ENCODE assay signal across 10 mouse cellular contexts in genomic region chr11:102998577-102999316, GRCm38 (mm10). TPM values are rescaled to one million over a fixed set of nuclear protein-coding genes. Genes with fewer than 3 reads are reported as not detected.
DNase-seq lines count a peak whose midpoint lies in the region; TF ChIP-seq lines count a peak whose summit lies in the region.
"Had no signal": no experiment of that assay in that cellular context is flagged by ENCODE, and none has a peak within 500 bp of the region (broad histone marks: within the 10 kb centered on the region; RNA-seq: fewer than 3 reads in every experiment).

No protein-coding gene starts in this region.

- peaks cover 5 to 23% of the 10 kb centered on the region in 2 experiments; a peak in 3 of 4 replicates for H3K36me3 ChIP-seq in MEL (ENCODE audit: control insufficient read depth in 1 of 2, insufficient read depth in 2 of 2, low read length in 2 of 2)
- peaks cover 63% of the 10 kb centered on the region for H3K36me3 ChIP-seq in megakaryocyte, embryonic 14.5 days (replicated peaks; ENCODE audit: low read length)

- H3K4me3 ChIP-seq in MEL (ENCODE audit: control insufficient read depth in 1 of 2, insufficient read depth in 1 of 2, low read depth in 2 of 2, low read length in 2 of 2): peak overlapping the region; percentile 20 to 41
- peak overlapping the region; percentile 85 for H3K4me3 ChIP-seq in megakaryocyte, embryonic 14.5 days (replicated peaks)

- TF ChIP-seq EP300 in MEL (IDR thresholded peaks at IDR 0.05; ENCODE audit: low read depth in 1 of 2, low read length in 2 of 2): peak; percentile 71 to 92

- peak; percentile 28 for DNase-seq in cerebellum, adult 9-11 months
- DNase-seq in cerebellum, adult 18-20 months: no peak
- DNase-seq in MEL (ENCODE audit: low read depth, low spot score): peak; percentile 95
- peak; percentile 39 for DNase-seq in heart, postnatal 4 days
- no peak for DNase-seq in kidney, postnatal 25 days
- no peak for DNase-seq in urinary bladder, postnatal 25 days (ENCODE audit: low spot score)
- DNase-seq in gastrocnemius, postnatal 4 days (ENCODE audit: low spot score in 2 of 2): no peak
- DNase-seq: kidney, postnatal 4 days had no signal

- TF ChIP-seq POLR2A in MEL (IDR thresholded peaks at IDR 0.05; ENCODE audit: control insufficient read depth in 1 of 2, insufficient read depth in 1 of 2, low read depth in 1 of 2, low read length in 2 of 2, poor library complexity in 1 of 2): peak; percentile 12 to 69; a peak in 2 of 4 replicates

- H3K27ac ChIP-seq in MEL (ENCODE audit: control insufficient read depth, low read depth, low read length): peak overlapping the region; percentile 99

- no peaks in the 10 kb centered on the region for H3K27me3 ChIP-seq in MEL (ENCODE audit: control insufficient read depth in 1 of 2, insufficient read depth in 2 of 2, low read length in 2 of 2)
- no peaks in the 10 kb centered on the region for H3K27me3 ChIP-seq in megakaryocyte, embryonic 14.5 days (replicated peaks)

- H3K79me2 ChIP-seq in MEL (ENCODE audit: control insufficient read depth, insufficient read depth, low read length, poor library complexity): peaks cover 2% of the 10 kb centered on the region

- TF ChIP-seq RAD21 in MEL (IDR thresholded peaks at IDR 0.05; ENCODE audit: low read depth, low read length): no peak

- H3K9ac ChIP-seq in MEL (ENCODE audit: control insufficient read depth, low read depth, low read length, poor library complexity, severe bottlenecking): peak overlapping the region; percentile 70

- no peaks in the 10 kb centered on the region for H3K9me3 ChIP-seq in MEL (replicated peaks; ENCODE audit: insufficient read depth, low read length)
- H3K9me3 ChIP-seq in megakaryocyte, embryonic 14.5 days: no peaks in the 10 kb centered on the region

- TF ChIP-seq CTCF in MEL (IDR thresholded peaks at IDR 0.05 in 2 of 3, conservative IDR thresholded peaks at IDR 0.05 in 1 of 3; ENCODE audit: control insufficient read depth in 1 of 3, insufficient read depth in 1 of 3, low read depth in 2 of 3, low read length in 3 of 3, poor library complexity in 1 of 3, severe bottlenecking in 1 of 3): no peak

- H3K4me1 ChIP-seq in MEL (ENCODE audit: control insufficient read depth in 1 of 2, insufficient read depth in 2 of 2, low read length in 2 of 2): peaks cover 17 to 26% of the 10 kb centered on the region in 2 experiments
- peaks cover 44% of the 10 kb centered on the region for H3K4me1 ChIP-seq in megakaryocyte, embryonic 14.5 days

TF ChIP-seq in MEL, 35 proteins besides CTCF, POLR2A, EP300 and RAD21:
- peak; percentile 47; the same call in 1 of the 2 replicates for TF ChIP-seq HCFC1 (IDR thresholded peaks at IDR 0.05; ENCODE audit: low read depth, low read length)
- TF ChIP-seq GATA1 (IDR thresholded peaks at IDR 0.05; ENCODE audit: low read depth, low read length): peak; percentile 93
- peak; percentile 92 for TF ChIP-seq MYC (IDR thresholded peaks at IDR 0.05; ENCODE audit: low read depth, low read length)
- TF ChIP-seq BHLHE40 (IDR thresholded peaks at IDR 0.05; ENCODE audit: borderline replicate concordance, low read depth, low read length): peak; percentile 92
- peak; percentile 91 for TF ChIP-seq MAX (IDR thresholded peaks at IDR 0.05; ENCODE audit: low read length)
- no peak for TF ChIP-seq ZC3H11A (IDR thresholded peaks at IDR 0.05; ENCODE audit: low read depth, low read length)
- TF ChIP-seq MAZ (IDR thresholded peaks at IDR 0.05; ENCODE audit: low read depth, low read length): peak; percentile 95
- peak; percentile 50 for TF ChIP-seq NELFE (IDR thresholded peaks at IDR 0.05; ENCODE audit: low read depth, low read length)
- TF ChIP-seq TCF12 (IDR thresholded peaks at IDR 0.05; ENCODE audit: low read depth, low read length): peak; percentile 87
- peak; percentile 36; the same call in 1 of the 2 replicates for TF ChIP-seq ZMIZ1 (IDR thresholded peaks at IDR 0.05; ENCODE audit: low read depth, low read length)
- TF ChIP-seq NRF1 (IDR thresholded peaks at IDR 0.05; ENCODE audit: insufficient read depth, low read depth, low read length, poor library complexity, severe bottlenecking): peak; percentile 4; the same call in 1 of the 2 replicates
- TF ChIP-seq CHD1 (IDR thresholded peaks at IDR 0.05; ENCODE audit: low read depth, low read length): 0 out of 2 replicates have a peak, but pooled peaks have one; percentile 65
- TF ChIP-seq ETS1 (IDR thresholded peaks at IDR 0.05; ENCODE audit: low read depth, low read length): peak; percentile 100
- TF ChIP-seq TAL1 (IDR thresholded peaks at IDR 0.05; ENCODE audit: low read length): peak; percentile 50
- TF ChIP-seq E2F4 (IDR thresholded peaks at IDR 0.05; ENCODE audit: borderline replicate concordance, low read depth, low read length): no peak
- peak; percentile 53 for TF ChIP-seq RCOR1 (IDR thresholded peaks at IDR 0.05; ENCODE audit: low read depth, low read length)
- no peak; the same call in 1 of the 2 replicates for TF ChIP-seq ZKSCAN1 (IDR thresholded peaks at IDR 0.05; ENCODE audit: low read depth, low read length)
- peak; percentile 86; the same call in 1 of the 2 replicates for TF ChIP-seq UBTF (IDR thresholded peaks at IDR 0.05; ENCODE audit: borderline replicate concordance, insufficient read depth, low read depth, low read length)
- no peak for TF ChIP-seq ELF1 (IDR thresholded peaks at IDR 0.05; ENCODE audit: low read depth, low read length)
- no peak for TF ChIP-seq ZNF384 (IDR thresholded peaks at IDR 0.05; ENCODE audit: low read depth, low read length)
- peak; percentile 99 for TF ChIP-seq MXI1 (IDR thresholded peaks at IDR 0.05; ENCODE audit: low read depth, low read length)
- TF ChIP-seq POLR2AphosphoS5 (IDR thresholded peaks at IDR 0.05; ENCODE audit: borderline replicate concordance, low read depth, low read length): no peak
- TF ChIP-seq CHD2 (IDR thresholded peaks at IDR 0.05; ENCODE audit: low read length): no peak
- TF ChIP-seq KAT2A (conservative IDR thresholded peaks at IDR 0.05; ENCODE audit: low read depth, low read length): 0 out of 2 replicates have a peak, but pooled peaks have one; percentile 32
- TF ChIP-seq MEF2A (IDR thresholded peaks at IDR 0.05; ENCODE audit: extremely low read depth, insufficient replicate concordance, low read depth, low read length, poor library complexity, severe bottlenecking): 0 out of 2 replicates have a peak, but pooled peaks have one; percentile 25
- TF ChIP-seq SMC3 (IDR thresholded peaks at IDR 0.05; ENCODE audit: low read depth, low read length): no peak
- TF ChIP-seq GABPA (IDR thresholded peaks at IDR 0.05; ENCODE audit: low read depth, low read length): 0 out of 2 replicates have a peak, but pooled peaks have one; percentile 21
- TF ChIP-seq SIN3A (IDR thresholded peaks at IDR 0.05; ENCODE audit: low read length): peak; percentile 100
- TF ChIP-seq POLR2AphosphoS2 (IDR thresholded peaks at IDR 0.05; ENCODE audit: low read length): peak; percentile 53; the same call in 1 of the 2 replicates
- peak; percentile 13 for TF ChIP-seq MYB (IDR thresholded peaks at IDR 0.05; ENCODE audit: low read depth, low read length)
- TF ChIP-seq USF2 (IDR thresholded peaks at IDR 0.05; ENCODE audit: borderline replicate concordance in 1 of 2, insufficient read depth in 1 of 2, low read depth in 1 of 2, low read length in 2 of 2): no peak; a peak in 1 of 4 replicates
- peak; percentile 89 for TF ChIP-seq USF1 (IDR thresholded peaks at IDR 0.05; ENCODE audit: low read depth, low read length)
- TF ChIP-seq JUND (IDR thresholded peaks at IDR 0.05; ENCODE audit: low read depth, low read length): no peak
- TF ChIP-seq MAFK (IDR thresholded peaks at IDR 0.05; ENCODE audit: borderline replicate concordance, low read depth, low read length): 0 out of 2 replicates have a peak, but pooled peaks have one; percentile 12
- TF ChIP-seq TBP (IDR thresholded peaks at IDR 0.05; ENCODE audit: low read depth, low read length): peak; percentile 88

RNA-seq across cellular contexts. Expression of gene Nmt1, which starts 29.2 kb away (rescaled TPM):
- total RNA-seq in MEL (2012; rRNA removed): 70.5 and 85.1 TPM in 2 replicates
- 100 to 1,000 TPM in 1 of 2 experiments, 10 to 100 TPM in 1; 29.8 to 147 TPM for polyA plus RNA-seq in MEL (2012; ENCODE audit: insufficient read depth in 1 of 2, insufficient read length in 2 of 2, low read depth in 1 of 2, low replicate concordance in 2 of 2, missing spikeins in 1 of 2)
- total RNA-seq in heart, postnatal 4 days (2021): 10 to 100 TPM; 57.6 to 62.7 TPM
- 5.7 and 17.6 TPM in 2 replicates for polyA plus RNA-seq in megakaryocyte, embryonic 14.5 days (2012; ENCODE audit: insufficient read depth, low replicate concordance)
- total RNA-seq in gastrocnemius, postnatal 4 days (2021): 10 to 100 TPM; 55.9 to 59.3 TPM

RNA-seq across cellular contexts. Expression of gene Dcakd, which starts 29.4 kb away (rescaled TPM):
- 15.6 and 16.2 TPM in 2 replicates for total RNA-seq in MEL (2012; rRNA removed)
- polyA plus RNA-seq in MEL (2012; ENCODE audit: insufficient read depth in 1 of 2, insufficient read length in 2 of 2, low read depth in 1 of 2, low replicate concordance in 2 of 2, missing spikeins in 1 of 2): 100 to 1,000 TPM in 1 of 2 experiments, 10 to 100 TPM in 1; 82.3 to 112 TPM
- 10 to 100 TPM; 76.4 to 77.9 TPM for total RNA-seq in heart, postnatal 4 days (2021)
- polyA plus RNA-seq in megakaryocyte, embryonic 14.5 days (2012; ENCODE audit: insufficient read depth, low replicate concordance): 56.4 and 77.6 TPM in 2 replicates
- 10 to 100 TPM; 69.0 to 73.1 TPM for total RNA-seq in gastrocnemius, postnatal 4 days (2021)

RNA-seq across cellular contexts. Expression of gene C1ql1, which starts 52.3 kb away (rescaled TPM):
- total RNA-seq in MEL (2012; rRNA removed): not detected in 2 replicates
- polyA plus RNA-seq in MEL (2012; ENCODE audit: insufficient read depth in 1 of 2, insufficient read length in 2 of 2, low read depth in 1 of 2, low replicate concordance in 2 of 2, missing spikeins in 1 of 2): not detected
- under 1 TPM; 0.36 to 0.55 TPM for total RNA-seq in heart, postnatal 4 days (2021)
- not detected in 2 replicates for polyA plus RNA-seq in megakaryocyte, embryonic 14.5 days (2012; ENCODE audit: insufficient read depth, low replicate concordance)
- 1 to 10 TPM; 1.3 to 1.5 TPM for total RNA-seq in gastrocnemius, postnatal 4 days (2021)
- total RNA-seq: neutrophil, adult 5-6 weeks had no signal

Comparison
In these comparisons a context has a peak if more than half of its experiments do, and no peak if none do; other contexts are left out.
1. DNase-seq: peak in cerebellum, adult 9-11 months (single experiment), MEL (single experiment) and heart, postnatal 4 days (single experiment); none in cerebellum, adult 18-20 months (0 of 2), kidney, postnatal 25 days (0 of 2), urinary bladder, postnatal 25 days (single experiment) and gastrocnemius, postnatal 4 days (0 of 2).